Mouse (Mus musculus) intestine, postnatal 0 days (tissue): Measurements from ENCODE around the gene Zfp9. TPM values are rescaled to one million over a fixed set of nuclear protein-coding genes. Genes with fewer than 3 reads are reported as not detected.

Experiments
- ATAC-seq: fragments of 200-750 bp; cut with Nextera tagmentation; 2 replicates; pipeline ENCODE4 v1.8.0; 2017; ENCODE audit warnings: mild to moderate bottlenecking, moderate TSS enrichment, moderate library complexity
- H3K27ac ChIP-seq: fragments of 300-500 bp; sonication (generic); 2 replicates; pipeline ENCODE4 v1.5.1; 2014; ENCODE audit warnings: mild to moderate bottlenecking, low read depth, low read length, moderate library complexity
- H3K27me3 ChIP-seq: fragments of 300-500 bp; sonication (generic); replicated peaks from 2 replicates; pipeline ENCODE4 v1.6.1; 2014; ENCODE audit warnings: low read length, mixed read lengths; ENCODE audit not compliant: control insufficient read depth, insufficient read depth
- H3K36me3 ChIP-seq: fragments of 300-500 bp; sonication (generic); 2 replicates; pipeline ENCODE4 v1.6.1; 2014; ENCODE audit warnings: mild to moderate bottlenecking, moderate library complexity; ENCODE audit not compliant: control insufficient read depth, insufficient read depth
- H3K4me1 ChIP-seq: fragments of 300-500 bp; sonication (generic); replicated peaks from 2 replicates; pipeline ENCODE4 v1.6.1; 2014; ENCODE audit warnings: antibody characterized with exemption, low read length, mixed read lengths; ENCODE audit not compliant: control insufficient read depth, insufficient read depth
- H3K4me2 ChIP-seq: fragments of 300-500 bp; sonication (generic); replicated peaks from 2 replicates; pipeline ENCODE4 v1.6.1; 2014; ENCODE audit warnings: low read depth, mild to moderate bottlenecking, moderate library complexity
- H3K4me3 ChIP-seq: fragments of 300-500 bp; sonication (generic); 2 replicates; pipeline ENCODE4 v1.5.1; 2014; ENCODE audit warnings: low read depth, low read length
- H3K9ac ChIP-seq: fragments of 300-500 bp; sonication (generic); 2 replicates; pipeline ENCODE4 v1.6.1; 2014; ENCODE audit warnings: mild to moderate bottlenecking, low read depth, low read length
- H3K9me3 ChIP-seq: fragments of 300-500 bp; sonication (generic); 2 replicates; pipeline ENCODE4 v1.6.1; 2016; ENCODE audit warnings: mixed run types; ENCODE audit not compliant: control insufficient read depth
- CTCF ChIP-seq: sonication (generic); IDR thresholded peaks from 2 replicates; pipeline ENCODE4 v1.5.1; 2016; ENCODE audit warnings: low read depth, mild to moderate bottlenecking, control low read depth, antibody characterized with exemption, moderate library complexity
- WGBS: fragments of 180-500 bp; shearing (Covaris S2); extraction: QIAGEN DNeasy Blood & Tissue Kit; methylation state at CpG from one replicate; pipeline ENCODE4 v1.1.7; 2014; 5-methylcytosine and 5-hydroxymethylcytosine counted together
- microRNA-seq: library from miRNA; unstranded; fragments of <30 nt; microRNA quantifications from one replicate; pipeline ENCODE4, GENCODE M21; 2016
- polyA plus RNA-seq: library from polyadenylated mRNA; unstranded; fragments of >200 nt; fragmentation: Nextera tagmentation; extraction: Ambion mirVana; gene quantifications from 2 replicates; pipeline ENCODE4 v1.2.1, GENCODE M21; 2015

The Zfp9 gene
- polyA plus RNA-seq, 1 experiment from 2014 or later, result 2.1 TPM

- no peak overlapping the region for H3K27ac ChIP-seq
- WGBS, result 95% methylated on average over 1 of the region's 1 CpGs
- TF ChIP-seq CTCF, result no peak
- no peaks in the 10 kb centered on the region for H3K4me1 ChIP-seq
- no peaks in the 10 kb centered on the region for H3K9me3 ChIP-seq
- H3K36me3 ChIP-seq, result no peaks in the 10 kb centered on the region
- H3K27me3 ChIP-seq, result no peaks in the 10 kb centered on the region
- no peak overlapping the region for H3K9ac ChIP-seq
- no peak overlapping the region for H3K4me3 ChIP-seq
- H3K4me2 ChIP-seq, result no peak overlapping the region
- ATAC-seq, result no peak
Observed at GRCm38 (mm10) chr6:118426666-118427065, 52.5 kb downstream of the Zfp9 start.

GRCm38 (mm10) chr6:118419050-118419920 is 59.8 kb downstream of the Zfp9 start, which contains the start of gene Bms1:
Gene Bms1 (minus strand): TSS chr6:118419474.
- Histone ChIP-seq H3K4me2 (peak within 1 kb of the TSS; percentile 74), H3K9me3 (no peaks in the 10 kb centered on the region), H3K4me3 (peak within 1 kb of the TSS; percentile 71), H3K27me3 (no peaks in the 10 kb centered on the region), H3K4me1 (no peaks in the 10 kb centered on the region), H3K36me3 (peaks cover 24% of the 10 kb centered on the region), H3K9ac (peak within 1 kb of the TSS; percentile 75), H3K27ac (peak within 1 kb of the TSS; percentile 82)
- WGBS, result under 1% methylated on average over 67 of the region's 67 CpGs
- peak; percentile 98 for ATAC-seq
- TF ChIP-seq CTCF, result peak; percentile 98

Small RNAs within 50 kb of the gene (microRNA-seq; reads per million reads assigned to microRNA genes)
- gene Gm25953, result not detected

Other genes with a start within 250 kb of the Zfp9 start
- gene Bms1, start 59.8 kb downstream of the Zfp9 start, polyA plus RNA-seq, result 8.1 and 8.2 TPM in 2 replicates
- 1.2 TPM in 2 replicates for gene Zfp248, start 23.8 kb downstream of the Zfp9 start, polyA plus RNA-seq
- gene Ankrd26, start 82.9 kb upstream of the Zfp9 start, polyA plus RNA-seq, result 2.7 and 4.1 TPM in 2 replicates